ENCODE assay signal across 18 mouse cellular contexts in the genomic region with DNA sequence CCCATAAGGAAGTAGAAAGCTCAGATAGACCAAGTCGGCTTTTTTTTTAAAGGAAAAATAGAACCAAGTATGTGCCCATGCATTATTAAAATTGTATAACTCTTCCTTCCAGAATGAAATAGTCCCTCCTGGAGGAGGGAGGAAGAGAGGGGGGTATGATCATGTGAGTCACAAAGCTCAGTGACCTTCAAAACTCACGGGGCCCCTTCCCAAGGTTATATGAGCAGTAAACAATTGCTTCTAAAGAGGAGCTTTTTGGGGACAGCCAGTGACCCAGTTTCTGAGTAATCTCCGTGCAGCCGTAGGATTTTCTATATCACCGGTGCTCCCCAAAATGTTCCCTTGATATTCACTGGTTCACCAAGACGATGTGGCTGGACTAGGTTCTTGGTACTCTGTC. TPM values are rescaled to one million over a fixed set of nuclear protein-coding genes. Genes with fewer than 3 reads are reported as not detected.
"Had no signal": no experiment of that assay in that cellular context is flagged by ENCODE, and none has a peak within 500 bp of the region (broad histone marks: within the 10 kb centered on the region; RNA-seq: fewer than 3 reads in every experiment).

No protein-coding gene starts in this region.

- H3K4me1 ChIP-seq: midbrain, embryonic 10.5 days; midbrain, embryonic 12.5 days; neural tube, embryonic 13.5 days; neural tube, embryonic 15.5 days had no signal

- ATAC-seq: midbrain, embryonic 16.5 days had no signal

- H3K9ac ChIP-seq: lung, embryonic 14.5 days; midbrain, embryonic 12.5 days; neural tube, embryonic 13.5 days; neural tube, embryonic 15.5 days had no signal

- H3K9me3 ChIP-seq: midbrain, embryonic 10.5 days; midbrain, embryonic 12.5 days; neural tube, embryonic 13.5 days; neural tube, embryonic 15.5 days had no signal

- H3K36me3 ChIP-seq: midbrain, embryonic 10.5 days; midbrain, embryonic 12.5 days; neural tube, embryonic 13.5 days; neural tube, embryonic 15.5 days had no signal

- H3K4me3 ChIP-seq: midbrain, embryonic 10.5 days; midbrain, embryonic 12.5 days; myocyte; neural tube, embryonic 13.5 days; neural tube, embryonic 15.5 days had no signal

- DNase-seq: lung, embryonic 14.5 days; lung, postnatal 10 days; lung, postnatal 4 days; midbrain, embryonic 14.5 days; retina, postnatal 1 day; right cerebral cortex, adult 18-20 months; right cerebral cortex, postnatal 25 days; right cerebral cortex, postnatal 4 days; spleen, adult 18-20 months; thymus, adult 18-20 months; thymus, postnatal 14 days; thymus, postnatal 36 days had no signal

- H3K4me2 ChIP-seq: lung, embryonic 14.5 days; midbrain, embryonic 12.5 days; neural tube, embryonic 13.5 days; neural tube, embryonic 15.5 days had no signal

- H3K27me3 ChIP-seq: midbrain, embryonic 12.5 days; neural tube, embryonic 13.5 days; neural tube, embryonic 15.5 days had no signal

- H3K27ac ChIP-seq: midbrain, embryonic 10.5 days; midbrain, embryonic 12.5 days; neural tube, embryonic 13.5 days; neural tube, embryonic 15.5 days had no signal

RNA-seq across cellular contexts. Expression of a gene that starts 42.8 kb away (rescaled TPM):
- polyA plus RNA-seq: myocyte had no signal
